Mouse (Mus musculus): ENCODE results near the gene Klhl18. TPM values are rescaled to one million over a fixed set of nuclear protein-coding genes. Genes with fewer than 3 reads are reported as not detected.

Gene Klhl18
- total RNA-seq, 2 experiments from 2014 or later, result 12.8 to 15.3 TPM

Other genes starting within 250 kb of the Klhl18 start
- 10 to 100 TPM; 13.3 to 22.4 TPM for gene Cspg5, start 232.9 kb downstream of the Klhl18 start, total RNA-seq (2021)
- gene Elp6, start 171.5 kb downstream of the Klhl18 start, total RNA-seq (2021), result 1 to 10 TPM; 6.1 to 7.7 TPM
- gene Scap, start 143.4 kb downstream of the Klhl18 start, total RNA-seq (2021), result 100 to 1,000 TPM in 1 of 2 experiments, 10 to 100 TPM in 1; 63.2 to 118 TPM
- 10 to 100 TPM; 67.2 to 70.7 TPM for gene Ptpn23, start 68.5 kb downstream of the Klhl18 start, total RNA-seq (2021)
- not detected for gene Ngp, start 56.9 kb downstream of the Klhl18 start, total RNA-seq (2021)
- gene Kif9, start 264 bp upstream of the Klhl18 start, total RNA-seq (2021), result 1 to 10 TPM; 1.4 to 1.8 TPM
- 10 to 100 TPM; 52.4 to 65.0 TPM for gene Setd2, start 55.9 kb upstream of the Klhl18 start, total RNA-seq (2021)
- gene Nradd, start 147.8 kb upstream of the Klhl18 start, total RNA-seq (2021), result 10 to 100 TPM; 11.0 to 14.0 TPM
- gene Nbeal2, start 177.5 kb upstream of the Klhl18 start, total RNA-seq (2021), result 1 to 10 TPM; 8.5 to 9.8 TPM
- 10 to 100 TPM; 49.6 to 52.2 TPM for gene Ccdc12, start 179.8 kb upstream of the Klhl18 start, total RNA-seq (2021)